Mouse (Mus musculus) ovary, postnatal 14 days (tissue): ENCODE data around the gene Morf4l1.

ENCODE experiments used
- DNase-seq: peaks from one replicate; pipeline ENCODE4 v3.0.0; 2022; ENCODE audit warnings: low spot score

Gene Morf4l1

DNA sequence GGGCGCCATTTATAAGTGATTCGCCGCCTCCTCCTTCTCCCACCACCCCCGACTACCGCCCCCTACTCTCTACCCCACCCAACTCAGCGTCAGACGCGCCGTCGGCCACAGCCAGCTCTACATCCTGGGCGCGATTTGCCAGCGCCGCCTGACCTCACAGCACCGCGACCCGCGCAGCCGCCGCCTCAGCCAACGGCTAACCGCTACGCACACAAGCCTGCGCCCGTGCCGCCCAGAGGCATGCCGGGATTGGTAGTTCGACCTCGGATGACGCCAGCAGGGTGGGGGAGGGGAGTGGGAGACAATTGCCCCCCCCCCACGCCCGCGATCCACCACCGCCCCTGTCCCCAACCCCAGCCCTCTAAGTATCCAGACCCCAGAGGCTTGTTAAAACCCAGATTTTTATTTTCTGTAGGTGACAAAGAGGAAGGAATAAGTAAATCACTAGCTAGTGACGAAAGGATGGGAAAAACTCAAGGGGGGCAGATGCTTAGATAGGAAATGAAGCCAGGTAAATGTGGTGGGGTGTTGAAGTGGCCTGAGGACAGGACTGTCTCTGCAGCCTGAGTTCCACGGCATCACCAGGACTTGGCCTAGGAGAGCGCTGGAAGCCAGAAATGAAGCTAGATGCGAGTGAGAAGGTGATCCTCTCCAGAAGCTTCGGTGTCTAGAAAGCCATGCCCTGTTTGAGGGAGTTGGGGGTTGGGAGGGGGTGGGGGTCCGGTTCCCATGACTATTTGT is at the start of gene Morf4l1:
Morf4l1 (minus strand) TSS at position 208 of the 741 bp plus-strand sequence.
- DNase-seq = peak; percentile 95

DNA sequence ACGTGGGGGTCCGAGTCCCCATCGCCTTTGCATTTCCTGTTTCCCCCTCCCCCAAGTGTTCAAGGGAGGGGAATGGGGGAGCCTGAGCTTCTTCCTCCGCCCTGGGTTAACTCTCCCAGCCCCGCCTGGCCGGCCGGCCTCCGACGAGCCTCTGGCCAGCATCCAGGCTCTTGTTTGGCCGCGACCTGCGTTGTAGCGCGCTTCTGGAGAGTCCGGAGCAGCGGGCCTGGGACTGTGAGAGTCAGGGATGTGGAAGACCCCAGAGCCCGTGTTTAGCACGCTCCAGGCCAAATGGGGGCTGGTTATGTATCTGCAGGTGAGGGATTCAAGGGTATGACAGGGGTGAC is 49.1 kb upstream of the Morf4l1 start:
- peak; percentile 44 for DNase-seq

DNA sequence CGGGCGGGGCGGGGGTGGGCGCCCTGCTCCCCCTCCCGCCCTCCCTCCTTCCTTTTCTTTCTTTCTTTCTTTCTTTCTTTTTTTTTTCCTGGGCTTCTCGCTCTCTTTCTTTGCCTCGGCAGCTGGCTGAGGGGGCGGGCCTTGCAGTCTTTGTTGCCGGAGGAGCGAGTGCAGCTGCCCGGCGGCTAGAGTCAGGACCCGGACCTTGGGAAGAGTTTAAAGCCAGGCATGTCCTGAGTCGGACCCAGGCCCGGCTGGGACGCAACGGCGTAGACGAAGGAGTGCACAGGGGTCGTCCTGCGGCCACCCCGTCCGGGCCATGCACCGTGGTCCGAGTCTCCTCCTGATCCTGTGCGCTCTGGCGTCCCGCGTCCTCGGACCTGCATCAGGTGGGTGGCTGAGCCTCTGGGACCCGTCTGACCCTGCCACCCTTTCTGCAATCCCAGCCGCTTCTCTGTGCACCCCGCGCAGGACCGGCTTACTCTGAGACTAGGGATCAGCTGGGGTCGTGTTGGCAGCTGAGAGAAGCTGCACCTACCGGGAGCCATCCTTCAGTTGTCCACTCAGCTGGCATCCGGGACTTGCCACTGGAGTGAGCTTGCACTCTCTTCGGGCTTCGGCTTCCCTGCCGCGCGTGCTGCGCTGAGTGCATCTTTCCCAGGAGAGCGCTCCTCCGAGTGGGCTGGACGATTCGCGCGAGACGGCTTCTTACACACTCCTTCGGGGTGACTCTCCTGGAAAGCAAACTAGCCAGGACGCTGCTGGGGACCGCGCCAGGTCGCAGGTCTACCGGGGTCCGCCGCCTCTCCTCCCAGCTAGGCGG is 48.6 kb upstream of the Morf4l1 start, which contains the start of gene Adamts7:
Adamts7 (plus strand) TSS at position 144 of the 823 bp plus-strand sequence.
- DNase-seq = peak; percentile 24

DNA sequence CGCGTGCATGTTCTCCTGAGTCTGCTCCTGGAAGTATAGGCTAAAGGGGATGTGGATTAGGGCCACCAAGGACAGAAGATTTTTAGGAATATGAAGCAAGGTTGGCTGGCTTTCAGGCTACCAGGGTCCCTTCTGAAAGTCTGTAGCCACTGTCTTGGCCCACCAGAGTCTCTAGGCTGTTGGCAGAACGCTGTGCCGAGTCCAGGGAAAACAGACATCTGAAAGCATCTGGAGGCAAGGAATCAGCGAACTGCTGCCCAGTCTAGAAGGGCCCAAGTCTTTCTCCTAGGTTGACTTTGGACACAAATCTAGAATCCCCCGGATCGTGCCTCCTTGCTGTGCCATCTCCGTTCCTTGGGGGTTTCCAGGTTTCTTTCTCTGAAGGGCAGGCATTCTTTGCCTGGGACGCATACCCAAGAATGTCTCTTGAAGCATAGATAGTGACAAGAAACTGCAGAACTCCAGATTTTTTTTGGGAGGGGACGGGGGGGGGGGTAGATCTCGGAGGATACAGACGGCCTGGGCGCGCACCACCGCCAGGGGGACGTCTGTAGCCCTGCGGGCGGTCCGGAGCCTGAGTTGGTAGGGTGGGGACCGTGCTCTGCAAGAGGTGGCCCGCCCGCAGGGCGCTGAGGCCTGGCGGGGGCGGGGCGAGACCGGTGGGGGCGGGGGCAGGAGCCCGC is 47.8 kb upstream of the Morf4l1 start:
- DNase-seq = peak; percentile 53

DNA sequence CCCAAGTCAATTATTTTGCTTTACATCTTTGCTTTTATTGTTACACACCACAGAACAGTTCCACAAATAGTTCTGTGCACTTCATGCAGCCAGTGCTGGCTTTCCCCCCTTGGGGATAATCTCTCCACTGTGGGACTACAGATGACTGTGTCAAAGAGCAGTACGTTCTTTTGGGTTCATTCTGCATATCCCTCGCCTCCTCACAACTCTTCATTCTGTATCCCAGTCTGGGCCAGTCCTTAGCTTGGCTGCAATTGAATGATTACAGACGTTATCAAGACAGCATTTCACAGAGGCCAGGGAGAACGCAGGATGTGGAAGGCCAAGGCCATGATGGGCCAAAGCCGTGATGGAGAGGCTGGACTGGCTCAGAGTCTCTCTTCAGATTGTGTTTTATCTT is 32.3 kb upstream of the Morf4l1 start:
- no peak for DNase-seq

DNA sequence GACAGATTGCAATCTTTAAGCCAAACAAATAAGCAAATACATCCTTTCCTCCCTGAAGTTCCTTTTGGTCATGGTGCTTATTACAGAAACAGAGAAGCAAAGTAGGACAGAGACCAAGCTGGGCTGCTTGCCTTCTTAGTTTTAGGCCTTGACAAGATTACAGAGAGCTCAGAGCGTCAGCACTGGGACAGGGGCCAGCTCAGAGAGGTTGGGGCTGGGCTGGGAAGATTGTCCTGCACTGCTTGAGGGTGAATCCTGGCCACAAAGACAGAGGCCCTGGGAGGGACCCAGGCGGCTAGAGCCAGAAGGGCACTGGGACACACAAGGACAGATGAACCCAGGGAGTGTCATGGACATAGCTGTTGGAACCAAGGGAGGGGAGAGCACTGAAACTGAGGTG is 31.2 kb upstream of the Morf4l1 start:
- DNase-seq = peak; percentile 68

DNA sequence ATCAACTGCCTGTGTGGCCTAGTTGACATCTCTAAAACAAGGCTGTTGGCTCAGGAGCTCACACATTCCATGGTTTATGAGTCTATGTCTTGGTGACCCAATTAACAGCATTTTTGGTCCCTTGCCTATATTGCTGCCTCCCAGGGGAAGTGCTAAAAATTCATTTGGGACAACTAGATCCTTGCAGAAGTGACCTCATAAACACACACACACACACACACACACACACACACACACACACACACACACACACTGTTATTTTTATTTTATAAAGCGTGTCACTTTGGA is 22.0 kb upstream of the Morf4l1 start:
- no peak for DNase-seq

DNA sequence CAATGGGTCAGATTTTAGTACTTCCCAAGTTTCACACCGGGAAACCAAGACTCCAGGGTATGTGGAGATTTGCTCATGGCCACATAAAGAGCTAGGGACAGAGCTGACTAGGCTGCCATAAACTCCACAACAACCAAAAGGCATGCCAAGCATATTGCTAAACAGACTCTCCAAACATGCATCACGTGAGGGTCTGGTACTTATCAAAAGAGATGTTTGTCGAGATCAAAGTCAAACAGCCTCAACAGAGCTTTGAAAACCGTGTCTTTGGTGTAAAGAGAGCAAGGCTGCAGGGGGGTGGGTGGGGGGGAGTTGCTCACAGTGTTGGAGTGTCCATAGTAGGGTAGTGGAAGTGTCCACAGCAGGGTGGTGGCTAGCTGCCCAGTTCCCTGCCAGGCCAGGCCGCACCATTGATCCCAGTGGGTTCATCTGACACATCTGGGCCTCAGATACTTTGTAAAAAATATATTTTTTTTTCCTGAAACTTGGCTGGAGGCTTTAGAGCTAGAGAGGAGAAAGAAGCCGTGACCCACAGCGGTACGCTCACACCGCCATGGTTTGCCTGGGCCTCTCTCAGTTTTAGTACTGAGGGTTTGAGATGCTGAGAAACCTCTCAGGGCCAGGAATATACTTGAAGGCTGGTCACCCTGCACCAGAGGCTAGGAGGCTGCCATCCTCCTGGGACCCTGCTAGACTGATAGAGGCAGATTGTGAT is 21.5 kb upstream of the Morf4l1 start:
- no peak for DNase-seq

DNA sequence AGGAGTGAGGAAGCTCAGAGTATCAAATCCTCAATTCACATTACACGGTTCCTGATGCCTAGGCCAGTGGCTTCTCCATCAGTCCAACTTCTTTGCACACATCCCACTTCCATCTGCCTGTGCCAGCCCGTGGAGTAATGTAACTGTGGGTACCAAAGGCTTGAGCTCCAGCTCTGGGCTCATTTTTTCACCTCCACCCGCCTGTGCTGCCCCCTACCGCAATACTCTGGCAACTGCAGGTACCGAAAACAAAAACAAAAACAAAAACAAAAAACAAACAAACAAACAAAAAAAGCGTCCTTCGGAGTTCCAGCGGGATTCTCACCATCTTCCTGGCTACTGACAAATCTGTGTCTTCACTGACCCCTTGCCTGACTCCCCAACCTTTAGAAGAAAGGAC is 20.9 kb upstream of the Morf4l1 start:
- no peak for DNase-seq

DNA sequence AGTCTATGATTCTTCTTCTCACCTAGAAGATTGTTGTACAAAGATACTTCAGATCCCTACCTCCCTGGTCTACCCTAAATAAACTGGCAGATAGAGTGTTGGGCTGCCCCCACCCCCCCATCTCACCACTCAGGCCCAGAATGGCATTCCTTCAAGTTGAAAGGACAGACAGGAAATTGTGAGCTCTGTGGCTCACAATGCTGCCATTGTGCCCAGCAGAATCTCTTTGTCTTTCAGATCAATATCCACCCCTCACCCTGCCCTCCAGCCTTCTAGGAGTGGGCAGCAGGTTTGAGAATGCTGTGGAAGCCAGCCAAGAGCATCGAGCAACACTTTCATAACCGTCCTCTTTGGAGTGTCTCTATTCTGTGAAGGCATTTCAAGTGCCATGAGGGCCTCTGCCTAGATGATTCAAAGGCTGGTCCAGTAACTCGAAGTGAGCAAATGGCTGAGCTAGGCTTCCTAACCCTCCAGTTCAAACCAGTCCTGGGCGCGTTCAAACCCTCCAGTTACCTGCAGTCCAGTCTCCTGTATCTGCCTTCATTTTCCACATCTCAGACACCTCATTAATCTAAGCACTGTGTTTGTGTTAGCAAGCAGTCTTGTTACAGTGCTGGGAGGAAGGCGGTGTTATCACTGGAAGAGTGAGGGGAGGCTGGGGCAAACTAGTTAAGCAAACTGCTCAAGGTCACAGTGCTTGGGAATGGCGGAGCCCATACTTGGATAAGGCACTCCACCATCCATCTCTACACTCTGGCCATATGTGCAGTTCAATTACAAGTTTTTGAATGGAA is 19.2 kb upstream of the Morf4l1 start:
- DNase-seq = no peak

DNA sequence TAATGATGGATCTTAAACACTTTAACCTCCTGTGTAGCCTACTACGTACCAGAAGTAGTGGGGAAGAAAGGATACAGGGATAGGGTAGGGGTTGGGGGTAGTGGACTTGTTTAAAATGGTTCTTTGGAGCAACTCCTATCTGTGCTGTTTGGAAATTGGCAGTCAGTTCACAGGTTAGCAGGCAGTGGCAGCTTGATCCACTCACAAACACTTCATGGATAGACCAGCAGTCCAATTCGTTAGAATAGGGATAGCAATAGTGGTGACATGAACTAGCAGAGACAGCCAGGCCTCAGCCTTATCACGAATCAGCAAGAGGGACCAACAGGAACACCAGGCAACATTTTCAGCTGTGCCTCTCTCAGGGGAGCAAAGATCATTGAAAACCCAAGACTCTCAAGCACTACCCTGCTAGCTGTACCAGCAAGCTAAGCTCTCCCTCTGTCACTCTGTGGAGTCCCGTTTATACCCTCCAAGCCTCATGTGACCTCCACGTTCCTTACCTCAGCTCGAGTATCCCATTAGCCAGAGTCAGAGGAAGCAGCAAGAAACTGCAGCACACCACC is 14.1 kb upstream of the Morf4l1 start:
- no peak for DNase-seq

DNA sequence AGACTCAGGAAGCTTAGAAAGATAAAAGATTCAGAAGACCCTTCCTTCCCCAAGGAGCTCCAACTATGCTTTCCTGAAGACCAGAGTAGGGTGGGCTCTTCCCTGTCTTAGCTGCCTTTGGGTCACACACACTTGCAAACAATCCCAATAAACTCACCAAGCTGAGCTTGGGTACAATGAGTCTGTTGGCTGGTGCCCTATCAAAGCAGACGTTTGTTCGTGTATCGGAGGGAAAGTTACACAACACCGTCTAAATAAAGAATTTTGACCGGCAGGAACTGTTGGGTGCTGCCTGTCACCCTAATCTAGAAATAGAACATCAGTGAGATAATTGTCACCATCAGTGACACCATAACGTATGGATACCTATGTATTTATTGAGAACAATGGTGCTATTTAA is 12.6 kb upstream of the Morf4l1 start:
- no peak for DNase-seq

DNA sequence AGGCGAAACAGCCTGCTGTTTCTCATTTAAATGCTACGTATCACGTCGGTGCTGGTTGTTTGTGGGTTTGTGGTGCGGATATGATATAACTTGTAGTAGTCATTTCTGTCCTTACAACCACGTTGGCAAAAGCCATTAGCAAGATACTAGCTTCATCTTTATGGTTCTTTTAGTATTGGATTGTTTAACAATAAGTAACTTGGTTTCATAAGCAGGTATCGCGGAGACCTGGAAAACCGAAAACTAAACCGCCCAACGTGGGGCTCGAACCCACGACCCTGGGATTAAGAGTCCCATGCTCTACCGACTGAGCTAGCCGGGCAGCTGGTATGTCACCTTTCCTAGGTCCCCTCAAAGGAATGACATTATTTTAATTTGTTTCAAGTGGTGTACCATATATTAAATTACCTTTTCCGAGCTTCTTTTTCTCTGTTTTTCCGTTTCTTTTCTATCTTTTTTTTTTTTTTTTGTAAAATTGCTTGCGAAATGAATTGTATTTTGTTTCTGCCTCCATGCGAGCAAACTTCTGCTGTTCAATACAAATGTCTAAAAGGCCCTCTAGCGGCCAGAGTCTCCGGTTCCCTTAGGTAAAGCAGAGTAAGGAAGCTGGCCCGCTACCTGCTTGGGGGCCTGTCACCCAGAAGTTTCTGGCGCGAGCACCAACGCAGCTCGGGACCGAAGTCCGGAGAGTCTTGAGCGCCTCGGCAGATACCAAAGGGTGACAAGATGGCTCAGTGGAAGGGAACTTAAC is 11.9 kb upstream of the Morf4l1 start:
- peak; percentile 52 for DNase-seq

DNA sequence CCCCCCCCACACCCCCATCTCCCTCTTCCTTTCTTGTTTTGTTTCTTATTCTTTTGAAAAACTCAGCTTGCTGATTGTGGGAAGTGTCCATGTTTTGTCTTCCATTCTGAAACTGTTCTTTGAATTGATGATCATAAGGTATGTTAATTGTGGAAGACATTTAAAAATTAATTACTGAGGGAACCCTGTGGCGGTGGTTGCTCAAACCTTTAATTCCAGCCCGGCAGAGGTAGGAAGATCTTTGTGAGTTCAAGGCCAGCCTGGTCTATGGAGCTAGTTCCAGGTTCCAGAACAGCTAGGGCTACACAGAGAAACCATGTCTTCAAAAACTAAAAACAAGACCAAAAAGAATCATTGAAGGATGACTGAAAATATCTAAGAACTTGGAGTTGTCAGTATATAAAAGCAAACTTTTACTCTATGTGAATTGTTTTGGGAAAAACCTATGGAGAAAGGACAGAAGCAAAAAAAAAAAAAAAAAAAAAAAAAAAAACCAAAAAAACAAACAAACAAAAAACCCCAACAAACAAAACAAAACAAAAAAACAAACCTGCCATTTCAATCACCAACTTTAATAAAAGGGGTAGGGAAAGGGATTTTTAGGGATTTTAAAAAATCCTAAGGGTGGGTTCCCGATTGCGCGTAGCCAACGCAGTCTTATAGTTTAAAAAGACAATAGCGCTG is 11.0 kb upstream of the Morf4l1 start:
- no peak for DNase-seq

DNA sequence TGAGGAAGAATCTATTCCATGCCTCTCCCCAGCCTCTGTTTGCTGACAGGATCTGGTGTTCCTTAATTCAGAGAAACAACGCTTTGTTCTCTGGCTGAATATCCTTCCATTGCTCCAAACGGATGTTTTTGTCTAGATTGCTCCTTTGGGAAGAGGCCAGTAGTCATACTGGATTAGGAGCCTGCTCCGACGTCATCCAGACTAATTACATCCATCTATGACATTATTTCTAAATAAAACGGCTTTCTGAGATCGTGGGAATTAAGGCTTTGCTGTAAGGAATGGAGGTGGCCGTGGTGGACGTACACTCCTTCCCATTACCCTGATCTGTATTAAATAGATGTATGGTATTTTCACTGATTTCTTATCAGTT is 10.3 kb upstream of the Morf4l1 start:
- DNase-seq = no peak

DNA sequence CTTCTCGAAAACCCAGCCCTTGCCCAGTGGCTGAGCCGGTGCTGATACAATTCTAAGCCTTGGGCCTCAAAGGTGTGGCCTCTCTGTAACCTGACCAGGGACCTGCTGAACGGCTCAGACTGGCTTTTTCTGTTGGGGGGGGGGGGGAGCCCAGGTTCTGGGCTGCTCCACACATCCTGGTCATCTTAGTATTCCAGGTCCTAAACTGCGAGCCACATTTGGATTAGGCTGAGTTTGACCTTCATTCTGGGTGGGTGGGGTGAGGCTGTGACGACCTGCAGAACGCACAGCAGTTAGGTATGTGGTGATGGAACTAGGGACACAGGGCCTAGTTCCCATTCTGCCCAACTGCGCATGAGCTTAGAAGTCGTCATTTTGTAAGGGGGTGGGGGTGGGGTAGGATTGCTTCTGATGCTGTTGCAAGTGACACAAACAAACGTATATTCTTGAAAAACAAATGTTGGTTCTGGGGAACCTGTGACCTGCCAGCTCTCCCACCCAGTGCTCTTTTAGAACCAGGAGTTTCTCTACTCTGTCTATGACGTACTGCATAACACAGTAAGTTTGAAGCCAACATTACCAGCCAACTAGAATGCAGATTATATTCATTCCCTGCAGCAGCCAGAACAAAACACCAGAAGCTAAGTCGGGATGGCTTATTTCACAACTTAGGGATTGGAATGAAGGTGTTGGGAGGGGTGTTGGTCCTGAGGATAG is 9.7 kb upstream of the Morf4l1 start:
- DNase-seq = no peak

DNA sequence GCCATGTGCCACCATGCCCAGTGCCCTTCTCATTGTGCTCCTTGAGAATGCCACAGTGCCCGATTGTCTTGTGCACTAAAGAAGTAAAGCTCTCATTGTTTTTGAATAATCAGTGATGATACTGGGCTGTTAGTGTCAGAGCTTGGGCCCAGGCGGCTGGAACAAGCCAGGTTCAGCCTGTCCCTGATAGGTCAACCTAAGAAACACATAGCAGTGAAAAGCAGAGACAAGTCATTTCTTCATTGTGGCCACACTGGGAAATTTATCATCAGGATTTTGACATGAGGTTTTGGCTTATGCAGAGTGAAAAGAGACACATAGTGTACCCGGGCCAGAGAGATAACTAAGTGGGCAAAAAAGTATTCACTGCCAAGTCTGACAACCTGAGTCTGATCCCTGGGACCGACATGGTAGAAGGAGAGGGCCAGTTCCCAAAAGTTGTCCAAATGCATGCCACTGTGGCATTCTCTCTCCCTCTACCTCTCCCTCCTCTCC is 7.7 kb upstream of the Morf4l1 start:
- no peak for DNase-seq

DNA sequence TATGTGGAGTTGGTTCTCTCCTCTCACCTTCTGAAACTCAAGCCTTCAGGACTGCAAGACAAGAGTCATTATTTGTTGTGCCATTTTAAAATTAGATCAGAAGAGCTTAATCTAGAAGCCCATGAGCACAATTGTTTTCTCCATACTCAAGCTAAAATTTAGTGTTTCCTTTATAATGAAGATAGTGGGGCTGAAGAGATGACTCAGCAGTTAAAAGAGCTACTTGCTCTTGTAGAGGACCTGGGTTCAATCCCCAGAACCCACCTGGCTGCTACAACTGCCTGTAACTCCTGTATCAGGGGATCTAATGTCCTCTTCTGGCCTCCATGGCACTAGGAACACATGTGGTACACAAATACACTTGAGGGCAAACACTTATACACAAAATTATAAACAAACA is 2.7 kb upstream of the Morf4l1 start:
- no peak for DNase-seq

DNA sequence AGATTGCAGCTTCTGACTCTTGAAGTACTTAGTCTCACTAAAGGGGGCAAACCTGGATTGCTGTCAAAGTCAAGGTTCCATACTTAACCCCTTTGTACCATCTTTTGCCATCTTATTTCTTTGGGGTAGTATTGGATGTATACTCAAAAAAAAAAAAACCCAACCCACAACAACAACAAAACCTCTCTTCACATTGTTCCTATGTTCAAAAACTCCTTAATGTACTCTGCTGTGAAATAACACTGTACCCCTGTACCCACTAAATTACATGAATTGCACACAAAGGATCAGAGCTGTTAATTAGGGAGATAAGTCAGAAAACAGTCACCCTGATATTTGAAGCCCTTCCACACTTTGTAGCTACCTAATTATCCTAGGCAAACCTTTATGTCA is 730 bp upstream of the Morf4l1 start:
- no peak for DNase-seq
